Mouse (Mus musculus) liver, postnatal 0 days (tissue): Measurements from ENCODE around the gene Gm21988.

ENCODE experiments used
- CTCF ChIP-seq: sonication (generic); IDR thresholded peaks from 2 replicates; pipeline ENCODE4 v1.5.1; 2016; ENCODE audit warnings: antibody characterized with exemption, low read depth
- EP300 ChIP-seq: IDR thresholded peaks from 2 replicates; pipeline ENCODE4 v1.6.1; 2016; ENCODE audit warnings: antibody characterized with exemption, low read depth, mild to moderate bottlenecking

- TF ChIP-seq CTCF, result no peak
- no peak for TF ChIP-seq EP300
Observed at GRCm38 (mm10) chr11:70211972-70212371, 27.7 kb downstream of the Gm21988 start.
